Mouse (Mus musculus) midbrain, embryonic 14.5 days (tissue): ENCODE measurements around the gene Tmem97. TPM values are rescaled to one million over a fixed set of nuclear protein-coding genes. Genes with fewer than 3 reads are reported as not detected.

Experiments used
- ATAC-seq: fragments of 200-750 bp; cut with Nextera tagmentation; 2 replicates; pipeline ENCODE4 v1.8.0; 2017; ENCODE audit warnings: moderate number of reproducible peaks, moderate library complexity; ENCODE audit not compliant: low FRiP score, low TSS enrichment
- DNase-seq: peaks from one replicate; pipeline ENCODE4 v3.0.0-alpha.2; 2015
- H3K27ac ChIP-seq: fragments of 300-500 bp; sonication (generic); replicated peaks from 2 replicates; pipeline ENCODE4 v1.5.1; 2014; ENCODE audit warnings: mild to moderate bottlenecking, low read depth, low read length, moderate library complexity
- H3K27me3 ChIP-seq: fragments of 300-500 bp; sonication (generic); 2 replicates; pipeline ENCODE4 v1.6.1; 2014; ENCODE audit warnings: low read length, control low read depth, mixed read lengths; ENCODE audit not compliant: control insufficient read depth, insufficient read depth
- H3K36me3 ChIP-seq: fragments of 300-500 bp; sonication (generic); 2 replicates; pipeline ENCODE4 v1.6.1; 2014; ENCODE audit warnings: low read length, control low read depth; ENCODE audit not compliant: control insufficient read depth, insufficient read depth
- H3K4me1 ChIP-seq: fragments of 300-500 bp; sonication (generic); 2 replicates; pipeline ENCODE4 v1.6.1; 2014; ENCODE audit warnings: mild to moderate bottlenecking, antibody characterized with exemption, low read length, control low read depth; ENCODE audit not compliant: control insufficient read depth, insufficient read depth
- H3K4me2 ChIP-seq: fragments of 300-500 bp; sonication (generic); 2 replicates; pipeline ENCODE4 v1.6.1; 2014; ENCODE audit warnings: mild to moderate bottlenecking, low read length, moderate library complexity
- H3K4me3 ChIP-seq: fragments of 300-500 bp; sonication (generic); replicated peaks from 2 replicates; pipeline ENCODE4 v1.5.1; 2014; ENCODE audit warnings: low read depth, low read length
- H3K9ac ChIP-seq: fragments of 300-500 bp; sonication (generic); replicated peaks from 2 replicates; pipeline ENCODE4 v1.6.1; 2014; ENCODE audit warnings: mild to moderate bottlenecking, low read length, moderate library complexity
- H3K9me3 ChIP-seq: fragments of 300-500 bp; sonication (generic); 2 replicates; pipeline ENCODE4 v1.6.1; 2016; ENCODE audit warnings: low read length, control low read depth, mixed read lengths; ENCODE audit not compliant: control insufficient read depth
- WGBS: fragments of 180-500 bp; shearing (Covaris S2); extraction: QIAGEN DNeasy Blood & Tissue Kit; methylation state at CpG from one replicate; pipeline ENCODE4 v1.1.7; 2014; 5-methylcytosine and 5-hydroxymethylcytosine counted together
- polyA plus RNA-seq: library from polyadenylated mRNA; unstranded; fragments of >200 nt; fragmentation: Nextera tagmentation; extraction: Ambion mirVana; gene quantifications from 2 replicates; pipeline ENCODE4 v1.2.1, GENCODE M21; 2014

Gene Tmem97
- polyA plus RNA-seq, 1 experiment from 2014 or later: 32.0 TPM

- DNase-seq (no peak), ATAC-seq (no peak)
- H3K9ac ChIP-seq: no peak overlapping the region
- H3K4me1 ChIP-seq: peaks cover 8% of the 10 kb centered on the region
- H3K27me3 ChIP-seq: no peaks in the 10 kb centered on the region
- H3K4me3 ChIP-seq: no peak overlapping the region
- H3K4me2 ChIP-seq: no peak overlapping the region
- no peak overlapping the region for H3K27ac ChIP-seq
- H3K9me3 ChIP-seq: no peaks in the 10 kb centered on the region
- H3K36me3 ChIP-seq: peaks cover 54% of the 10 kb centered on the region
- WGBS: 94% methylated on average over 12 of the region's 12 CpGs
Observed at GRCm38 (mm10) chr11:78530001-78530400, 20.6 kb downstream of the Tmem97 start.

- Histone ChIP-seq H3K9me3 (no peaks in the 10 kb centered on the region), H3K27me3 (no peaks in the 10 kb centered on the region), H3K4me1 (no peaks in the 10 kb centered on the region), H3K36me3 (peaks cover 67% of the 10 kb centered on the region), H3K27ac (no peak overlapping the region), H3K4me2 (no peak overlapping the region), H3K9ac (no peak overlapping the region), H3K4me3 (no peak overlapping the region)
- no peak for DNase-seq
- no peak for ATAC-seq
- WGBS: 80% methylated on average over 9 of the region's 9 CpGs
Observed at GRCm38 (mm10) chr11:78528714-78529113, 21.9 kb downstream of the Tmem97 start.

- 82% methylated on average over 2 of the region's 2 CpGs for WGBS
- ATAC-seq: no peak
Observed at GRCm38 (mm10) chr11:78524838-78525237, 25.7 kb downstream of the Tmem97 start.

GRCm38 (mm10) chr11:78523241-78523955 lies 27.2 kb downstream of the Tmem97 start:
- Histone ChIP-seq H3K4me3 (no peak overlapping the region), H3K9ac (no peak overlapping the region), H3K9me3 (no peaks in the 10 kb centered on the region), H3K27me3 (no peaks in the 10 kb centered on the region), H3K36me3 (peaks cover 99% of the 10 kb centered on the region), H3K4me2 (no peak overlapping the region), H3K27ac (no peak overlapping the region), H3K4me1 (no peaks in the 10 kb centered on the region)
- WGBS: 80% methylated on average over 9 of the region's 9 CpGs
- DNase-seq: peak; percentile 29
- ATAC-seq: no peak

More at GRCm38 (mm10) chr11:78524838-78525237, 25.7 kb downstream of the Tmem97 start:
- Histone ChIP-seq H3K27me3 (no peaks in the 10 kb centered on the region), H3K4me2 (no peak overlapping the region), H3K27ac (no peak overlapping the region), H3K4me1 (no peaks in the 10 kb centered on the region), H3K9me3 (no peaks in the 10 kb centered on the region), H3K9ac (no peak overlapping the region), H3K4me3 (no peak overlapping the region), H3K36me3 (peaks cover 98% of the 10 kb centered on the region)
- DNase-seq: no peak

- no peak overlapping the region for H3K4me3 ChIP-seq
- WGBS: 98% methylated on average over 1 of the region's 1 CpGs
- peak; percentile 37 for DNase-seq
Observed at GRCm38 (mm10) chr11:78522481-78522997, 28.0 kb downstream of the Tmem97 start.

GRCm38 (mm10) chr11:78521880-78522279 lies 28.7 kb downstream of the Tmem97 start:
- no peak overlapping the region for H3K27ac ChIP-seq
- H3K4me2 ChIP-seq: no peak overlapping the region
- H3K27me3 ChIP-seq: no peaks in the 10 kb centered on the region
- WGBS: 94% methylated on average over 3 of the region's 3 CpGs
- H3K4me3 ChIP-seq: no peak overlapping the region
- peaks cover 96% of the 10 kb centered on the region for H3K36me3 ChIP-seq
- H3K9me3 ChIP-seq: no peaks in the 10 kb centered on the region
- ATAC-seq: no peak
- DNase-seq: no peak
- no peak overlapping the region for H3K9ac ChIP-seq
- no peaks in the 10 kb centered on the region for H3K4me1 ChIP-seq

More at GRCm38 (mm10) chr11:78522481-78522997, 28.0 kb downstream of the Tmem97 start:
- Histone ChIP-seq H3K36me3 (peaks cover 100% of the 10 kb centered on the region), H3K4me1 (no peaks in the 10 kb centered on the region), H3K4me2 (no peak overlapping the region), H3K9ac (no peak overlapping the region), H3K9me3 (no peaks in the 10 kb centered on the region), H3K27me3 (no peaks in the 10 kb centered on the region), H3K27ac (no peak overlapping the region)
- ATAC-seq: no peak

- DNase-seq (no peak), ATAC-seq (no peak)
- no peak overlapping the region for H3K27ac ChIP-seq
- no peaks in the 10 kb centered on the region for H3K4me1 ChIP-seq
- 86% methylated on average over 10 of the region's 10 CpGs for WGBS
- no peak overlapping the region for H3K4me3 ChIP-seq
- no peaks in the 10 kb centered on the region for H3K27me3 ChIP-seq
- no peak overlapping the region for H3K9ac ChIP-seq
- H3K4me2 ChIP-seq: no peak overlapping the region
- H3K9me3 ChIP-seq: no peaks in the 10 kb centered on the region
- peaks cover 94% of the 10 kb centered on the region for H3K36me3 ChIP-seq
Observed at GRCm38 (mm10) chr11:78518931-78519330, 31.6 kb downstream of the Tmem97 start.

GRCm38 (mm10) chr11:78515549-78516325 lies 34.8 kb downstream of the Tmem97 start:
- Histone ChIP-seq H3K4me3 (no peak overlapping the region), H3K9ac (no peak overlapping the region), H3K27ac (no peak overlapping the region), H3K9me3 (no peaks in the 10 kb centered on the region), H3K4me2 (no peak overlapping the region), H3K27me3 (no peaks in the 10 kb centered on the region), H3K36me3 (peaks cover 62% of the 10 kb centered on the region), H3K4me1 (peaks cover 13% of the 10 kb centered on the region)
- no peak for DNase-seq
- 69% methylated on average over 2 of the region's 2 CpGs for WGBS
- ATAC-seq: no peak
